Mouse (Mus musculus) liver, adult 2 months (tissue): Measurements from ENCODE around the gene Hrct1. TPM values are rescaled to one million over a fixed set of nuclear protein-coding genes. Genes with fewer than 3 reads are reported as not detected.
A peak's percentile ranks its signal among the peaks of the same experiment; 100 is the strongest.

Experiments used
- DNase-seq: peaks from one replicate; pipeline ENCODE4 v3.0.0-alpha.2; 2011; ENCODE audit warnings: low read depth, low spot score; ENCODE audit errors: extremely low read depth
- H3K27ac ChIP-seq: fragments of 200-500 bp; replicated peaks from 2 replicates; pipeline ENCODE4 v1.5.1; 2012; ENCODE audit warnings: low read depth, mild to moderate bottlenecking, control low read depth, inconsistent platforms, low read length; ENCODE audit not compliant: insufficient read depth
- H3K27me3 ChIP-seq: fragments of 200-500 bp; 2 replicates; pipeline ENCODE4 v1.6.1; 2012; ENCODE audit warnings: mild to moderate bottlenecking, moderate library complexity, low read length, inconsistent platforms; ENCODE audit not compliant: control insufficient read depth, insufficient read depth
- H3K36me3 ChIP-seq: fragments of 200-500 bp; 2 replicates; pipeline ENCODE4 v1.6.1; 2012; ENCODE audit warnings: low read length, inconsistent platforms; ENCODE audit not compliant: control insufficient read depth, insufficient read depth
- H3K4me1 ChIP-seq: fragments of 200-500 bp; 2 replicates; pipeline ENCODE4 v1.6.1; 2011; ENCODE audit warnings: low read length; ENCODE audit not compliant: control insufficient read depth, insufficient read depth
- H3K4me3 ChIP-seq: fragments of 200-500 bp; 2 replicates; pipeline ENCODE4 v1.5.1; 2011; ENCODE audit warnings: low read depth, mild to moderate bottlenecking, control low read depth, low read length, moderate library complexity; ENCODE audit not compliant: insufficient read depth
- H3K79me2 ChIP-seq: fragments of 200-500 bp; 2 replicates; pipeline ENCODE4 v1.6.1; 2012; ENCODE audit warnings: inconsistent platforms, mild to moderate bottlenecking, low read length, moderate library complexity; ENCODE audit not compliant: control insufficient read depth, insufficient read depth
- H3K9ac ChIP-seq: fragments of 200-500 bp; 2 replicates; pipeline ENCODE4 v1.6.1; 2012; ENCODE audit warnings: low read depth, mild to moderate bottlenecking, control low read depth, inconsistent platforms, low read length
- CTCF ChIP-seq: fragments of 200-500 bp; IDR thresholded peaks from 2 replicates; pipeline ENCODE4 v1.5.1; 2011; ENCODE audit warnings: low read depth, low read length, control low read depth
- POLR2A ChIP-seq: fragments of 200-500 bp; IDR thresholded peaks from 2 replicates; pipeline ENCODE4 v1.6.1; 2011; ENCODE audit warnings: low read length, control low read depth; ENCODE audit not compliant: insufficient read depth; ENCODE audit errors: extremely low read depth
- WGBS: fragments of 180-500 bp; shearing (Covaris S2); methylation state at CpG from one replicate; pipeline ENCODE4 v1.1.7; 2018; 5-methylcytosine and 5-hydroxymethylcytosine counted together
- polyA plus RNA-seq: library from polyadenylated mRNA; depleted of rRNA; stranded (reverse); fragments of >200 nt; gene quantifications from 2 replicates; pipeline ENCODE4 v1.2.3, GENCODE M21; 2012
- total RNA-seq: library from RNA; depleted of rRNA; stranded (reverse); fragments of >200 nt; gene quantifications from 2 replicates; pipeline ENCODE4 v1.2.3, GENCODE M21; 2014

Gene Hrct1
- total and polyA plus RNA-seq, 2 experiments, result 0.09 to 0.21 TPM

DNA sequence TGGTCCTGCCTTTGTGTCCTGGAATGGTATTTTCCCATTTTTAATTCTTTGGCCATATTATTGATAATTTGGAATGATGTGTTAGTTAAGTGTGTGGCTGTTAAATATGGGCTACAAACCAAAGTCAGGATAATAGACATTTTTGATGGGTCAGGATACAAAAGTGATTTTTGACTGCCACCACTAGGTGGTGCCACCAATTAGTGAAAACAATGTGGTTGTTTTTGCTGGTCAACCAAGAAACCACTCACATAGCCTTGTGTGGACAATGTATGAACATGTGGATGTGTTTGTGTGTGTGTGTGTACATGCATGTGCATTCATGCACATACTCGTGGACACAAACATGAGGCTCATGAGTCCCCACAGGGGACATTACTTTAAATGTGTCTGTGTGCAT lies 2.2 kb upstream of the Hrct1 start:
- DNase-seq, result peak; percentile 24
- H3K4me3 ChIP-seq, result no peak overlapping the region
- no peaks in the 10 kb centered on the region for H3K79me2 ChIP-seq
- no peaks in the 10 kb centered on the region for H3K36me3 ChIP-seq
- H3K9ac ChIP-seq, result no peak overlapping the region
- no peak for TF ChIP-seq POLR2A
- TF ChIP-seq CTCF, result 0 out of 2 replicates have a peak, but pooled peaks have one; percentile 31
- H3K4me1 ChIP-seq, result no peaks in the 10 kb centered on the region
- H3K27ac ChIP-seq, result no peak overlapping the region
- H3K27me3 ChIP-seq, result no peaks in the 10 kb centered on the region
- WGBS, result 10% methylated on average over 1 of the region's 1 CpGs

- H3K4me3 ChIP-seq, result no peak overlapping the region
- no peaks in the 10 kb centered on the region for H3K27me3 ChIP-seq
- no peaks in the 10 kb centered on the region for H3K79me2 ChIP-seq
- no peak for TF ChIP-seq CTCF
- H3K36me3 ChIP-seq, result no peaks in the 10 kb centered on the region
- 28% methylated on average over 12 of the region's 12 CpGs for WGBS
- no peak for DNase-seq
- no peak overlapping the region for H3K27ac ChIP-seq
- no peak overlapping the region for H3K9ac ChIP-seq
- no peaks in the 10 kb centered on the region for H3K4me1 ChIP-seq
Measured at GRCm38 (mm10) chr4:43726228-43726993, 577 bp upstream of the Hrct1 start.

GRCm38 (mm10) chr4:43727718-43728575 lies 959 bp downstream of the Hrct1 start:
- no peak overlapping the region for H3K4me3 ChIP-seq
- TF ChIP-seq POLR2A (no peak), CTCF (no peak)
- H3K79me2 ChIP-seq, result no peaks in the 10 kb centered on the region
- H3K4me1 ChIP-seq, result no peaks in the 10 kb centered on the region
- peak; percentile 17 for DNase-seq
- H3K36me3 ChIP-seq, result no peaks in the 10 kb centered on the region
- H3K27me3 ChIP-seq, result no peaks in the 10 kb centered on the region
- no peak overlapping the region for H3K9ac ChIP-seq
- WGBS, result 82% methylated on average over 7 of the region's 7 CpGs
- H3K27ac ChIP-seq, result peak overlapping the region; percentile 67

- Histone ChIP-seq H3K4me3 (no peak overlapping the region), H3K36me3 (no peaks in the 10 kb centered on the region), H3K9ac (no peak overlapping the region), H3K79me2 (no peaks in the 10 kb centered on the region), H3K27ac (peak overlapping the region; percentile 67), H3K27me3 (no peaks in the 10 kb centered on the region), H3K4me1 (no peaks in the 10 kb centered on the region)
- DNase-seq, result peak; percentile 31
- TF ChIP-seq POLR2A (no peak), CTCF (no peak)
- 37% methylated on average over 5 of the region's 5 CpGs for WGBS
Measured at GRCm38 (mm10) chr4:43728576-43728954, 1.6 kb downstream of the Hrct1 start.

- TF ChIP-seq CTCF (no peak), POLR2A (no peak)
- 53% methylated on average over 3 of the region's 3 CpGs for WGBS
- Histone ChIP-seq H3K9ac (no peak overlapping the region), H3K4me1 (no peaks in the 10 kb centered on the region), H3K27me3 (no peaks in the 10 kb centered on the region), H3K4me3 (no peak overlapping the region), H3K36me3 (no peaks in the 10 kb centered on the region), H3K27ac (peak overlapping the region; percentile 46), H3K79me2 (no peaks in the 10 kb centered on the region)
- no peak for DNase-seq
Measured at GRCm38 (mm10) chr4:43729126-43729525, 2.1 kb downstream of the Hrct1 start.
